Mouse (Mus musculus) small intestine, adult 2 months (tissue): ENCODE measurements around the gene a.

Experiments
- CTCF ChIP-seq: fragments of 200-500 bp; IDR thresholded peaks from 2 replicates; pipeline ENCODE4 v1.5.1; 2012; ENCODE audit warnings: low read depth, mild to moderate bottlenecking, control low read depth, inconsistent platforms, low read length, moderate library complexity, mixed read lengths; ENCODE audit not compliant: insufficient replicate concordance, insufficient read length; ENCODE audit errors: extremely low read depth
- POLR2A ChIP-seq: fragments of 200-500 bp; IDR thresholded peaks from 2 replicates; pipeline ENCODE4 v1.6.1; 2012; ENCODE audit warnings: low read depth, mild to moderate bottlenecking, control low read depth, inconsistent platforms, low read length, moderate library complexity

- TF ChIP-seq CTCF (no peak), POLR2A (peak; percentile 99)
Measured at GRCm38 (mm10) chr2:154790656-154791483, at the start of gene a, which contains the start of gene Raly.
